Mouse (Mus musculus) splenic B cell, adult 2 months (primary cell): ENCODE measurements around the gene Rfpl4.
"Not testable (repeated sequence)": the region's sequence is repeated elsewhere in the genome, so short reads cannot be mapped to it uniquely, and the experiment has no call there.

Experiments
- DNase-seq: peaks from one replicate; pipeline ENCODE4 v3.0.0-alpha.2; 2011; ENCODE audit warnings: low read depth, low spot score
- H3K27me3 ChIP-seq: 2 replicates; pipeline ENCODE4 v1.6.1; 2012; ENCODE audit warnings: mild to moderate bottlenecking, low read length, moderate library complexity, mixed read lengths; ENCODE audit not compliant: control insufficient read depth, poor library complexity, insufficient read depth, severe bottlenecking
- H3K36me3 ChIP-seq: 2 replicates; pipeline ENCODE4 v1.6.1; 2012; ENCODE audit warnings: mild to moderate bottlenecking, low read length, moderate library complexity, mixed read lengths; ENCODE audit not compliant: control insufficient read depth, poor library complexity, insufficient read depth, severe bottlenecking

The Rfpl4 gene

DNA sequence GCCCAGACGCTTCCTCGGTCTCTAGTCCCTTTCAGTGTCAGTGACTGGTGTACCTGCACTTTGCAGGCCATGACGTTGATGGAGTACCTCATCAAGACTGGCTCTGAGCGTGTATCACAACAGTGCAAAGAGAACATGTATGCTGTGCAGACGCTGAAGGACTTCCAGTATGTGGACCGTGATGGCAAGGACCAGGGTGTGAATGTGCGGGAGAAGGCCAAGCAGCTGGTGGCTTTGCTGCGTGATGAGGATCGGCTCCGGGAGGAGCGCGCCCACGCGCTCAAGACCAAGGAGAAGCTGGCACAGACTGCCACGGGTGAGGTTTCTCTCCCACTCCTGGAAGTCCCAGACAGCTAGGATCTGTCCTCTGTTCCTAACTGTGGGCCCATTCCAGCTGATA, 26.9 kb downstream of the Rfpl4 start:
- DNase-seq, result no peak
- Histone ChIP-seq H3K36me3 (peaks cover 15% of the 10 kb centered on the region), H3K27me3 (no peaks in the 10 kb centered on the region)

DNA sequence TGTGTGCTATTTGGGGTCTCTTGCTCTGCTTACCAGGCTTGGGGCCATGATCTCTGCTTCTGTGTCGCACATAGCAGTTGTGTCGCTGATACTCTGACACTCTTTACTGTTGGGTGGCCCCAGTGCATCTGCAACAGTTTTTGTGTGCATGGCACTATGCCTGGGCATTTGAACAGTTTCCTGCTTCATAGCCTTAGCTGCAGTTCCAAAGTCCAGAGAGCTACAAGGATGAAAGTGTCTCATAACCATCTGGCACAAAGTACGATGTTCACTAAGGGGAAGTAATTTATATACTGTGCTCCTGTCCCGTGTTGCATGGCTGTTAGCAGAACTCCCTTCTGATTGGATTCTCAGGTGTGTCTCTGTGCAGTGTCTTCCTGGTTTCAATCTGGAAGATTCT, 28.9 kb downstream of the Rfpl4 start:
- DNase-seq, result no peak
- H3K27me3 ChIP-seq, result no peaks in the 10 kb centered on the region
- peaks cover 11% of the 10 kb centered on the region for H3K36me3 ChIP-seq

DNA sequence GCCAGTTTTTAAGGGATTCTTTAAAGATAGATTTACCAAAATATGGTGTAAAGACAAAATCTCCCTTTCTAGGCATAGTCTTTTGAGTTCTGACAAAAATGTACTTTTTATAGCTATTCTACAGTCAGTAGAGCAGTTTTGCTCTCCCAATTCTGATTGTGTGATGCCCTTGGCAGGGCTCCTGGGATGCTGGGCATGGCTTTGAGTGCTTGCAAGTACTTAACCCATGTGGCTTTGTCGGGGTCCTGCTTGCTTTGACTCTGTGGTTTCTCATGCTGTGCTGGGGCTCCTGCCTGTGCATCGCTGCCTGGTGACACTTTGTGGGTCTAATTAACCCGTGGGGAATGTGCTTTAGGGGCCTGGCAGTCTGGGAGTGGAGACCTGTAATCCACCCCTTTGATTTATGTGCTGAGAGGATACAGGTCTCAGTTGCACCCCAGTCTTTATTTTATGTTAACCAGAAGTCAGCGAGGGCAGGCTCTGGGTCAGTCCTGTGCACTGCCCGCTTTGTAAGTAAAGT, 29.8 kb downstream of the Rfpl4 start:
- Histone ChIP-seq H3K36me3 (peaks cover 7% of the 10 kb centered on the region), H3K27me3 (no peaks in the 10 kb centered on the region)
- DNase-seq, result no peak

DNA sequence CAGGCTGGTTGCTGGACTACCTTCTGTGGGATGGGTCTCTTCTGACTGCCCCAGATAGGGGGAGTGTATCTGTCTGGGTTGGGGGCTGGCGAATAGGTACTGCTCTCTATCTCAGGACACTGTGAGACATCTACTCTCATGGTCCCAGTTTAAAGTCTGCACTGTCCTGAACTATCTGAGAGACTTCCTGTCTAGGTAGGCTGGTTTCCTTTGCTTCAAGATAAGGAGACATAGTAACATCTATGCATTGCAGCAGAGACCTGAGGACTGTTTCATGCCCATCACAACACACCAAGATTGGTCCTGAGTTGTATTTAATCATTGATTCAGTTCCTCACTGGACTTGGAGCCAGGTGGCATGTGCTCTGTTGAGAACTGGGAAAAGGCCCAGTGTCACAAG, 31.2 kb downstream of the Rfpl4 start:
- no peak for DNase-seq
- H3K36me3 ChIP-seq, result peaks cover 7% of the 10 kb centered on the region
- no peaks in the 10 kb centered on the region for H3K27me3 ChIP-seq

DNA sequence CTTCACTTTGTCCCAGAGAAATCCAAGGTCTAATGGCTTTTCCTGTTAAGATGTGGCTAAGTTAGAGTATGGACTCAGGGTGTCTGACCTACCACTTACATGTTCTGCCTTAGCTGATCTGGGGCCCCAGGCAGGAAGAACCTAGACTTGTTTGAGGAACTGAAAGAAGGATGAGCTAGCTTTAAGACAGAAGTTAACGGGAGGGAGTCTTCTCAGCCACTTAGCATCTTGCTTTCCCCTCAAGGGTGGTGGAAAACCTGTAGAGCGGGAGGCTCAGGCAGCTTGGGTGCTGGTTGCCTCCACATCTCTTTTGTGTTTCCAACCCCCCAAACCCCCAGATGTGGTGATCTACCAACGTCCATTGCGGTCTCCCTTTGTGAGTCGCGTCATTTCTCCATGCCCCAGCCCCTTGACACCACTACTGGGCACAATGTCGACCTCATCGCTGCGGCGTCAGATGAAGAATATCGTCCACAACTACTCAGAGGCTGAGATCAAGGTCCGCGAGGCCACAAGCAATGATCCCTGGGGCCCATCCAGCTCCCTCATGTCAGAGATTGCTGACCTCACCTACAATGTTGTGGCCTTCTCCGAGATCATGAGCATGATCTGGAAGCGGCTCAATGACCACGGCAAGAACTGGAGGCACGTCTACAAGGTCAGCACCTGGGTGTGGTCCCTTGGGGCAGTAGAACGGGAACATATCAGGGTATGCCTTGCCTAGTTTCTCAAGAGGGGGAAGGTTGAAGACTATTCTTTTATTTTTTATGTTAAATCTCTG, 33.2 kb downstream of the Rfpl4 start:
- peak; percentile 89 for DNase-seq
- H3K27me3 ChIP-seq, result no peaks in the 10 kb centered on the region

DNA sequence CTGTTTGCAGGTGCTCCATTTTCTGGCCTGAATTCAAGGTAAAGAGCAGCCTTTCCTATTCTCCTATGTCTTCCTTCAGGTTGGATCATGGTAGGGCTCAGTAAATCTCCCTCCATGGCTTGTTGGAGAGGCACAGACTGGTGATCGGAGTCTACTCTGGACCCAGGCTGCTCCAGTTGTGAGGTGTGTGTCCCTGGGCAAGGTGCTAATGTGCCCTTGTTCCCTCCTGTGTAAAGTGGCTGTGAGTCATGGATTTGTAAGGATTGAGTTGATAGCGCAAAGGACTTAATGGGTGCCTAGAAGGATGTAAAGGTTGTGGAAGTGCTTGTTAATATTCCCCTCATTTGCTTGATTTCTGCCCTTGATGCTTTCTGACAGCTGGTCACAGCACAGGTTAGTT, 34.8 kb downstream of the Rfpl4 start:
- Histone ChIP-seq H3K36me3 (peaks cover 14% of the 10 kb centered on the region), H3K27me3 (no peaks in the 10 kb centered on the region)
- no peak for DNase-seq

More for the DNA sequence above, 33.2 kb downstream of the Rfpl4 start:
- peaks cover 7% of the 10 kb centered on the region for H3K36me3 ChIP-seq

DNA sequence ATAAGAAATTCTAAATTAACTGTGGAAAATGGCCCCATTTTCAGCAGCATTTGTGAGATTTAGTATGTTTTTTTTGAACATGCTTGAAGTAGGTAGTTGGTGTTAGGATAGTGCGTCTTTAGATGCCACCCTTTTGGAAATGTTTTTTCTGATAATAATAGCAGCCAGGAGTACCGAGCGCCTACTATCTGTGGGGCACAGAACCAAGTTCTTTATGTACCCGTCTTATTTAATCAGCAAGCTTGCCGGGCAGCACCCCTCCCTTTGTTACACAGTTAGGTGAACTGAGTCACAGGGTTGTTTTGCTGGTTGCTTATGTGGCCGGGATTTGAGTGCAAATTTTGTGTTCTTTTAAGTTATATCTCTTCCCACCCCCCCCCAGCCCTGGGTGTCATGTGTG, 35.5 kb downstream of the Rfpl4 start:
- Histone ChIP-seq H3K36me3 (peaks cover 16% of the 10 kb centered on the region), H3K27me3 (no peaks in the 10 kb centered on the region)
- no peak for DNase-seq

DNA sequence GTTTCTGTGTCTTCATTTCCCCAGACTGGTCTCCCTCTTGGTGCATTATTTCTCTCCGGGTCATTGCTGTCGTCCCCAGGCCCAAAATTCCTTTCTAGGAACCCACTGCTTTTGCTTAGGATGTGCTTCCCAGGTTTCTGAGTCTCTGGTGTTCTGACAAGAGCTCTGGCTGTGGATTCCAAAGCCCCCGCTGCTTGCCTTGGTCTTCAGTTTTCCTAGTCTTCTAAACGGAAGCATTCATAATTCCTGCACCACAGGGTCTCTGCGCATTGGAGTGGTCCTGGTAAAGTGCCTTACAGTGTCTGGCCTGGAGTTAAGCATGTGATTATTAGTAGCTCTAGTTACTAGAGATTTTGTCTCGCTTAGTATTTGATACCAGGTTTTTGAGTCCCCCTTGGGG, 35.9 kb downstream of the Rfpl4 start:
- no peak for DNase-seq
- H3K36me3 ChIP-seq, result peaks cover 16% of the 10 kb centered on the region
- H3K27me3 ChIP-seq, result no peaks in the 10 kb centered on the region

DNA sequence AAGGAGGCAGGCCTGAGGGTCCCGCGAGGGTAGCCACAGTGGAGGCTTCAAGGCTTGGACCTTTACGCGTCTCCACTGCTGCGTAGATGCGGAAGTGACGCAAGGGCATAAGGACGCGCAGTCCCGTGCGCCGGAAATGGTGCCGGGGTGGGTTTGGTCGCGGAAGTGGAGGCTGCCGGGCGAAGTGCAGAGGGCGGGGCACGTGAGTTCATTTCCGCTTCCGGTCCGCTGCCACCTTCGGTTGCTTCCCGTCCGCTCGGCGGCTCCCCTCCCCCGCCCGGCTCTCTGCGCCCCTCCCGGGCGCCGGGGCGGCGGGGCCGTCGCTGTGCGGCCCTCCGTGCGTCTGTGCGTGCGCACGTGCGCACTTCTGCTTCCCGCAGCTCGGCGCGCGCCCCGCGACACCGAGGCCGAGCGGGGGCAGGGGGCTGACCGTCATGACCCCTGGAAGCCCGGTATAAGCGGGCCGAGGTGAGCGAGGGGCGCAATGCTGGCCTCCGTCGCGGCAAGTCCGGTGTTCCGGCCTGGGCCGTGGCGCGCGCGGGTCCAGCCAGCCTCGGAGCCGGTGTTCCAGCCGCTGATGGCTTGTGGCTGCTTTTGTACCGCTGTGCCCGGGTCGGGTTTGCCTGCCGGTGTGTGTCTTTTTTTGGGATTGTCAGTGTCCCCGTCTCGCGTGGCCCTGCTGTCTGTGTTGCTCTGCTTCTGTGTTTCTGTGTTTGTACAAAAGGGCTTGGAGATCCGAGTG, 36.6 kb downstream of the Rfpl4 start, which contains the start of gene Epn1:
Gene Epn1, plus strand, starts transcription at position 226 of the 742 bp plus-strand sequence.
- peaks cover 14% of the 10 kb centered on the region for H3K36me3 ChIP-seq
- H3K27me3 ChIP-seq, result no peaks in the 10 kb centered on the region
- DNase-seq, result peak; percentile 98

DNA sequence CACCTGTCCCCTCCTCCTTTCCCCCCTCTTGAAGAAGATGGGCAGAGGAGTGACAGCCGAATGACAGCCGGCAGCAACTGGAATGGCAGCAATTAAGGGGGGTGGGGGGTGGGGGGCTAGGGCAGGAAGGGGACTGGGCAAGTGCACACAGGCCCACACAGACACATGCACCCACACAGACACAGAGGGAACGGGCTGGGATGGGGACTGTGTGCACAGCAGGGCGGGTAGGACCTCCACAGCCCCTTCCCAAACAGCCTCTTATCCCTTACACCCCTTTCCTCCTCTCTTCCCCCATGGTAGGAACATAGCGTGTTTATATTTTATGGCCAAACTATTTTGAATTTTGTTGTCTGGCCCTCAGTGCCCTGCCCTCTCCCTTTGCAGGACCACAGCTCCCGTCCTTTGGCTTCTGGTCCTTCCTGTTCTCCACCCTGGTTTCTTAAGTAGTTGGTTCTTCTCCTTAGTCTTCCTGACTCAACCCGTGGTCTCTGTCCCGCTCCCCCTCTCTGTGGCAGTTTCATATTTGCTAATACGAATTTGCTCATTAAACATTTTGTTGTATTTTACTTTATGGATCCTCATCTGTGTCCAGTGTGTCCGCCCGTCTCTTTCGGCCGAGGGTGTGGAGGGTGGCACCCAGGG, 37.3 kb downstream of the Rfpl4 start:
- H3K27me3 ChIP-seq, DNase-seq: not testable (repeated sequence)
- H3K36me3 ChIP-seq, result peaks cover 15% of the 10 kb centered on the region

DNA sequence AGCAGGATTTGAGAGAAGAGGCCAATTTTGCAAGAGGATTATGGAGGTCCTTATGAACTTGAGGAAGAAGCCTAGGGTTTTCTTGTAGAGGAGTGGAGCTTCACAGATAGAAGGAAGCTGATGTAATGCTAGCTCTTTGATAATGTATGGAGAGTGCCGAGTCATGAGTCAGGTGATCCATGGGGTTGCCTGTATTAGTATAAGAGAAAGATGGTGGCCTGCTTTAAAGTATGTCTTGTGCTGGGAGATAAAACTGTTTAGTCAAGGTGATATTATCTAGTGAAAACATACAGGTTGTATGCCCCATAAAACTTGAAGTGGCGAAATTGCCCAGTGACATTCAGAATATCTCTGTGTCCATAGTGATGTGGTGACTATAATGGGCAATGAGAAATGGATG, 39.8 kb downstream of the Rfpl4 start:
- peaks cover 26% of the 10 kb centered on the region for H3K36me3 ChIP-seq
- H3K27me3 ChIP-seq, result no peaks in the 10 kb centered on the region
- DNase-seq, result no peak

DNA sequence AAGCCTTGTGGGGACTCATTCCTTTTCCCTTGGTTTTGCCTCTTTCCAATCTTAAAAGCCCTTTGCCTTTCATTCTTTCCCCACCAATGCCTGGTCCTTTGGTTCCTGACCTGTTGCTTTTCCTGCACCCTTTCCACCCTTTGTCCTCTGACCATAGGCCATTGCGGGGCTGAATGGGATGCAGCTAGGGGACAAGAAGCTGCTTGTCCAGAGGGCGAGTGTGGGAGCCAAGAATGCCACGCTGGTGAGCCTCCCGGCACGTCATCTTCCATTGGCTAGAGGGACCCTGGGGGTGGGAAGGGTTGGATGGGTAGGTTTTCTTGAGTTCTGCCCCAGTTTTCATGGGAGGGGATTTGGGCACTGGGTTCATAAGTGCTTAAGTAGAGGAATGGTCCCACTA, 41.8 kb downstream of the Rfpl4 start:
- DNase-seq, result no peak
- Histone ChIP-seq H3K27me3 (no peaks in the 10 kb centered on the region), H3K36me3 (peaks cover 36% of the 10 kb centered on the region)

DNA sequence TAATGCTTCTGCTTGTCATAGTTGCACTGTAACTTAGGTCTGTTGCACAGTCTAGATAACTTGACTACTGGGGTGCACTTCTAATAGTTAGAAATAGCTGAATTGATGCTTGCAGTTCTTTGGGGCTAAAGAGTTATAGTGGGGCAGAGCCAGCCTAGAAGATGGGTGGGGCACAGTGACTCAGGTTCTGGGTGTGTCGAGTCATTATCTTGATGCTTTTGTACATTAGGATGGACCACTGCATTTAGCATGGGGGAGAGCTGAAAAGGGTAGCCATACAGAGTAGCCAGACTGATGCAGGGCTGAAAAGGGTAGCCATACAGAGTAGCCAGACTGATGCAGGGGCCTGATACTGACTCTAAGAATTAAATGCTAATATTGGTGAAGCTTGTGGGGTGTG, 43.2 kb downstream of the Rfpl4 start:
- Histone ChIP-seq H3K27me3 (no peaks in the 10 kb centered on the region), H3K36me3 (peaks cover 45% of the 10 kb centered on the region)
- no peak for DNase-seq

DNA sequence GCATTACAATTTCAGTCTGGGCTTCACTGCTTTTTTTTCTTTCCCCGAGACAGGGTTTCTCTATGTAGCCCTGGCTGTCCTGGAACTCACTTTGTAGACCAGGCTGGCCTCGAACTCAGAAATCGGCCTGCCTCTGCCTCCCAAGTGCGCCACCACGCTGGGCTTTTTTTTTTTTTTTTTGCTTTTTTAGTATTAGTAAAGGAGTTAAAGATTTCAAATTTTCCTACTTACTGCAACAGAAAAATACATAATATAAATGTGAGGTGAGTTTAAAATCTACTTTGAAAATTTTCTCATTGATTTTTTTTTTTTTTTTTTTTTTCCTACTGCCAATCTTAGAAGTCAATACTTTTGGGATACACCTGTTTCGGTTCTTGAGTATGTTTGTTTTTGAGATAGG, 51.9 kb downstream of the Rfpl4 start:
- Histone ChIP-seq H3K36me3 (peaks cover 18% of the 10 kb centered on the region), H3K27me3 (no peaks in the 10 kb centered on the region)
- DNase-seq, result no peak
